Mouse (Mus musculus) spleen, postnatal 10 days (tissue): Measurements from ENCODE around the gene Olfr211.
"Not testable (repeated sequence)": the region's sequence is repeated elsewhere in the genome, so short reads cannot be mapped to it uniquely, and the experiment has no call there.

Source experiments
- DNase-seq, 2 experiments: peaks; one replicate each; pipeline ENCODE4 v3.0.0; 2021 to 2022; ENCODE audit warnings: low spot score in 2 of 2

Gene Olfr211

DNA sequence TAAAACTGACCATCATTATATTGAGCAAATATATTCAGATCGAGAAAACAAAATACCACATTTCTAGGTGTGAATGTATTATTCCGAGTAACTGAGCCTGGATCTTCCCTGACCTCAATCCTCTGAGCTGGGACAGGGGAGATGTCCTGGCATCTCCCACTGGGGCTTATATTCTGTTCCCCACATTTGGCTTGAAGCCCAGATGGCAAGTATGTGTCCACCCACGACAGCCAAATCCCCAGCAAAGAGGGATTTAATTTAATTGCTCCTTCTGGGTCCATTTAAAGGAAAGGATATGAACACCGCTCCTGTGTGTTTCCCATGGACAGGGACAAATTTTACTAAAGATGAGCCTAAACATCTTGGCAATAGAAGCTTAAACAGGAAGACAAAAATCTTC, at the start of gene Olfr211:
Gene Olfr211 (plus strand): TSS at position 301 of the 400 bp plus-strand sequence.
- DNase-seq: no peak

DNA sequence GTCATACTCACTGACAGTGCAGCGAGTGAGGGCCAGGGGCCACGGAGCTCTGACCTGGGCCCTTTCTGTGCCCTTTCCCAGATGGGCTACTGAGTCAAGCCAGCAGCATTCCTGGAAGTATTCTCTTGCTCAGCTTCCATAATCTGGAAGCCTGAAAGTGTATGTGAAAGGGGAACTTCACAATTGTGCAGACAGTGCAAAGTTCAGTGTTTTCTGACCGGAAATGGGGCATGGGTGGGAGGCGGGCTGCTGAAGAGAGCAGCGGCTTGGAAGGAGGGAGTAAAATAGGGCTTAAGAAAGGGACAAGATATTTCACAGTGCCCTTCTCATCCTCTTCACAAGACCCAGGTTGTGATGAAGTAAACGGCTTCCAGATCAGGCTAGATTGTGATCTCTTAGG, 49.4 kb upstream of the Olfr211 start:
- DNase-seq: no peak

DNA sequence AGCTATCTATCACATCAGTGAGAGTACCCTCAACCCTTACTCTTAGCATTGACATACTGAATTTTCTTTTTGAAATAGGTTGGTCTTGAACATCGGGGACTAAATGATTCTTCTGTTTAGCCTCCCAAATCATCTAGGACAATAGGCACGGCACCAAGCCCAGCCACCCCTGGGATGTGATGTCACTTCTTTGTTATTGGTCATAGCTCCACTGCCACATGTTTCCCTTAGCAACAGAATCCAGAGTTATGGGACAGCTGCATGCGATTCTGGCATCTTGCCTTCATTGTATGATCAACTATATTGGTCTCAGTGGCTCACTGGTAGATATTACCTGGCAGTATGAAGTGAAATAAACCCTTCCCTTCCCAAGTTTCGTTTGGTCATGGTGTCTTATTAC, 48.4 kb upstream of the Olfr211 start:
- DNase-seq: no peak

DNA sequence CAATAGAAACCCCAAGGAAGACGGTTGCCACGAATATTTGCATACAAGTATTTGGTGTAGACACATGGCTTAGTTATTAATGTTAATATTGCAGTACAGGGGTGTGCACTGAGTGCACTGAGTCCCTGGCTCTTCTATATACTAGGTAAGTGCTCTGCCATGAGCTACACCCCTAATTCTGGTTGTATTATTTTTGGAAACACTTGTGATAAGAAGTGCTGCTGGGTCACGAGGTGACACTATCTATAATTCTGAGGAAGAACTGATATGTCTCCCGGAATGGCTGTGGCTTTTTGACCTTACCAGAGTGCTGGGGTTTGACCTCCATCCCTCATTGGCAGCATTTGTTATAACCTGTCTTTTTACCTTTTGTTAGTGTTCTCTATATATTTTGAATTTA, 48.0 kb upstream of the Olfr211 start:
- no peak for DNase-seq

DNA sequence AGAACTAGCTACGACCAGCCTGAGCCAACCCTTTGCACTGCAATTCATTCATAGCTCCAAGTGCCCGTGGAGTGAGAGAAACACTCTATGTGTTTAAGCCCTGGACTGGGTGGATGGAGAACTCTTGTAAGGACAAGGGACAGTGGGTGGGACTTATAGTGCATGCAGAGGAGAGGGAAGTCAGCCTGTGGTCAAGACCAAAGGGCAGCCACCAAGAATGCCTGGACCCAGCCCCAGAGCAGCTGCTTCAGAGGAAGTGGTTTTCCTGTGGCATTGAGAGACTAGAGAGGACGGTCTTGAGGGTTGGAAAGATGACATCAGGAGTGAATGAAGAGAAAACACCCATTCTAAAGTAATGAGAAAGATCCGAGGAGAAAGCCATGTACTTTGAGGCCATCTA, 33.1 kb upstream of the Olfr211 start:
- DNase-seq: no peak

DNA sequence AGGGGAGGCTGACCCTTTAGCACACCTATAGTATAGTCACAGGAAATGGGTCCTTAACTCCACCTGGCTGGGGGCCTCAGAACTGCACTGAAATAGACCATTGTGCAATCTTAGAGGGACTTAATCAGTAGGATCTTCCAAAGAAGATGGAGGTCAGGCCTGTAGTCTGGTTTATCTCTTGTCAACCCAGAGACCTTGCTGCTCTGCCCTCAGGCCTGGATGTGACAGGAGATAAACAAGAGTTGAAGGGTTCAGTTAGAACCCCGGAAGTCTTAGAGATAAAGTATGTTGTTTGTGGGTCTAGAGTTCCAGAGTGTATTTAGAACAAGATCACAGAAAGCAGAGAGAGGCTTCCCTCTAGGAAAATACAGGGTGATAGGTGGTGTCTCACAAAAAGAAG, 32.4 kb upstream of the Olfr211 start:
- no peak for DNase-seq

DNA sequence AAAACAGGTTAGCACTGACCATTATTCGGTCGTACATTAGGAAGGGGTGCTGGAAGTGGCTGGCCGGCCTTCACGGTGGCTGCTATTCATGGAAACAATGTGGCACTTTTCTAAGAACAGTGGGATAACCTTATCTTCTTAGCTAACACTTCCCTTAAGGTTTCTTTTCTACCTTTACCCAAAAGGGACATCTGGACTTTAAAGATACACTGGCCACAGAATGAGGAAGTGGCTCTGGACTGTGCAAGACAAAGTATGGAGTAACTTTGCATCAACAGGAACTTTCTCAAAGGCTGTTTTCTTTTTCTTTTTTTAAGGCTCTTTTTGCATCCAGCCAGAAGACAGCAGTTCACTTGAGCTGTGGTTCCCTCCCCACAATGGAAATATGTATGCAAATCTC, 30.2 kb upstream of the Olfr211 start:
- DNase-seq: no peak

DNA sequence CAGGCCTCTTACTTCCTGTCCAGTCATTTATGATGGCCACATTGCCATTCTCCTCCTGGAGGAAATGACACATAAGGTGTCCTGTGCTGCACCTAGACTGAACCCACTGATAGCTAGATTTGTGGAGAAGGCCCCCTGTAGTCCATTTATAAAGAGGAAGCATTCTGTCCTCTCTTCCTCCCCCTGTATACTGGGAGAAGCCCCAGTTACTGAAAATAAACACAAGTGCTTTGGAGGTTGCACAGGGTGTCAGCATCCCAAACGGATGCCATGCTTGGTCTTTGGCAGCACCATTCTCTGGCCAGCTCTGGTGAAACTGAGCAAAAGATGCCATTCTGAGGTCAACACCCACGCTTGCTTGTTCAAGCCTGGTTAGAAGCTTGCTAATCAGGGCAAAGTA, 29.7 kb upstream of the Olfr211 start:
- DNase-seq: no peak

DNA sequence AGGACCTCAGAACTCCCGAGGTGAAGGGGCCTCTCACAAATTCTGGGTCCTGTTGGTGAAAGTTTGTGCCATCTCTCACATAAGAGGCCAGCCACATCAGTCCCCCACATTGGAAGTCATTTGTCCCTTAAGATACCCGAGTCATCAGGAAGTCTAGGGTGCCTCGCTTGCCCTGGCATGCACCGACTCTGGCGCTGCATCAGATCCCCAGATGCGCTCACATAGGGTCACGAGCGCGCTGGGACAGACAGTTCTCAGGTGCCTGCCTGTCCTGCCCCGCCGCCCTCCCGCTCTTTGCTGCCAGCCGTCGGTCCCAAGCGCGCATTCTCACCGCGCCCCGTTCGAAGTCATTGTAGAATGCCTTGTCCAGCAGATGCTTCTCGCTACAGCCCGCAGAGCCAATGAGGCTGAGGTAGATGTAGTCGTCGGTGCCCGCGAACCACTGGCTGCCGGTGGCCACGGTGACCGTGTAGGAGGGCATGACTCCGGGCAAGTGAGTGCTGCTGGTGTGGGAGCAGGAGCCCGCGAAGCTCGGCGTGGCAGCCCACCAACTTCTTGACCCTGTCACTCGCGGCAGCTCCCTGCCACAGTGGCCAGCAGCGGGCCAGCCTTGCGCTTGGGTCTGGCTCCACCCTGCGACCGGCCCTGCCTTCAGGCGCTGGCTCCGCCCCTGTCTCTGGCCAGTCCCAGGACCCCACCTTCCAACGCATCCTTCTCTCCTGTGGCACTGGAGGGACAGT, 28.2 kb upstream of the Olfr211 start, which contains the start of gene Alox5:
Gene Alox5 (minus strand): TSS at position 635 of the 740 bp plus-strand sequence.
- peak in 1 of 2 experiments; percentile 34 for DNase-seq

DNA sequence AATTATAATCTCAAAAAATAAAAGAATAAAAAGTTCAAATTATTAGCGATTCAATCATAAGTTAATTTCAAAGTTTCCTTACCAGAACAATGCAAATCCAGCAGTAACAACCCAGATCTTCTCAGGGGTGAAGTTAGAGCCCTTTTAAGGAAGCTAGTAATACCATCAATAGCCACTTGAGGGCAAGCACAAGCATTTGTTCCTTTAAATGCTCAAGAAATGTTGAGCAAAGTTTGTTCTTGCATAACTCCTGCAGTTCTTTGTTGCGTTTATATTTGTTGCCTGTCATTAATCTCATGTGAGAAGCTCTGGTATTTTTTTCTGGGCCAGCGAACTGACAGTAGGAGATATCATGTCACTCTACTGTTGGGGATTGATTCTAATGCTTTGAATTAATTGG, 20.8 kb upstream of the Olfr211 start:
- no peak for DNase-seq

DNA sequence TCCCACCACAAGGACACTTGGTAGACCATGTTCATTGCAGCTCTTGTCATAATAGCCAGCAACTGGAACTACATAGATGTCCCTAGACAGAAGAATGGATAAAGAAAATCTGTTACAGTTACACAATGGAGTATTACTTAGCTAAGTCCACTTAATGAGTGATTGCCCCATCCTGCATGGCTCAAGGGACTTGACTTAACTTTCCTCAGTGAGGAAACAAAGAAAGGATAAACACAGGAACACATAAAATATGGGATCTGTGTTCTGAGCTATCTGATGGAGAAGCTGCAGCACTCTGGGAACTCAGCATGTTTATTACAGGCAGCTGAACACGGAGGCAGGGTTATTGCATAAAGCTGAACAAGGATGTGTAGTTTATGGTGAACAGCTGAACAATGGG, 3.8 kb upstream of the Olfr211 start:
- DNase-seq: no peak

DNA sequence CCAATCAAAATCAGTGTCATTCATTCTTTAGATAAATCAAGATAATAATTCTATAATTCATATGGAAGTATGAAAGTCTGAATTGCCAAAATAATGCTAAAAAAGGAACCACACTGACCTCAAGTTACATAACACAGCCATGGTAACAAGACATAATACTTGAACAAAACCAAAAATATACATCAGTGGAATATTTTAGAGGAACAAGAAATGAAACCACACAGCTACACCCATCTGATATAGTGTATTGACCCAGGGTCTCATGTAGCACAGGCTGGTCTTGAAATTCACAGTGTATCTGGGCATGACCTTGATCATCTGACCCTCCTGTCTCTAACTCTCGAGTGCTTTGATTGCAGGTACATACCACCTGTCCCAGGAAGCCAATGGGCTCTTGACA, 2.1 kb upstream of the Olfr211 start:
- no peak for DNase-seq

DNA sequence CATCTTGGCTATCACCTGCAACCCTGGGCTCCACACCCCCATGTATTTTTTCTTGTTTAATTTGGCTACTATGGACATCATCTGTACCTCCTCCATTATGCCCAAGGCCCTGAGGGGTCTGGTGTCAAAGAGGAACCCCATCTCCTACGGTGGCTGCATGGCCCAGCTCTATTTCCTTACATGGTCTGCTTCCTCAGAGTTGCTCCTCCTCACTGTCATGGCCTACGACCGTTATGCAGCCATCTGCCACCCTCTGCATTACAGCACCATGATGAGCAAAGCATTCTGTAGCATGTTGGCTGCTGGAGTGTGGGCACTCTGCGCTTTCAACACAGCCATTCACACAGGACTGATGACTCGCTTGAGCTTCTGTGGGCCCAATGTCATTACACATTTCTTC, 4.9 kb downstream of the Olfr211 start:
- DNase-seq: no peak

DNA sequence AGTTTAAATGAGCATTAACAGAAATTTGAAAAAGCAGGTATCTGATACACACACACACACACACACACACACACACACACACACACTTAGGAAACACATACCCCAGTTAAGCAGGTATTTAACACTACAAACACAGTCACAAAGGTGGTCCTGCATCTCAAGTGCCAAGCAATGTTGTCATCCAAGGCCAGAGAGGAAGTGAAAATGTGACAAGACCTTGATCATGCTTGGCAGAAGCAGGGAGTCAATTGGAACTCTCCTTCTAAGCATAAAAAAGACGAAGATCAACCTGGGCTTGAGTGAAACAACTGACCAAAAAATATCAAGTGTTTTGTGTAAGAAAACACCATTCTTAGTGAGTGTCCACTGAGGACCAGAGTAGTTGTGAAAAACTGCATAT, 7.1 kb downstream of the Olfr211 start:
- DNase-seq: no peak

DNA sequence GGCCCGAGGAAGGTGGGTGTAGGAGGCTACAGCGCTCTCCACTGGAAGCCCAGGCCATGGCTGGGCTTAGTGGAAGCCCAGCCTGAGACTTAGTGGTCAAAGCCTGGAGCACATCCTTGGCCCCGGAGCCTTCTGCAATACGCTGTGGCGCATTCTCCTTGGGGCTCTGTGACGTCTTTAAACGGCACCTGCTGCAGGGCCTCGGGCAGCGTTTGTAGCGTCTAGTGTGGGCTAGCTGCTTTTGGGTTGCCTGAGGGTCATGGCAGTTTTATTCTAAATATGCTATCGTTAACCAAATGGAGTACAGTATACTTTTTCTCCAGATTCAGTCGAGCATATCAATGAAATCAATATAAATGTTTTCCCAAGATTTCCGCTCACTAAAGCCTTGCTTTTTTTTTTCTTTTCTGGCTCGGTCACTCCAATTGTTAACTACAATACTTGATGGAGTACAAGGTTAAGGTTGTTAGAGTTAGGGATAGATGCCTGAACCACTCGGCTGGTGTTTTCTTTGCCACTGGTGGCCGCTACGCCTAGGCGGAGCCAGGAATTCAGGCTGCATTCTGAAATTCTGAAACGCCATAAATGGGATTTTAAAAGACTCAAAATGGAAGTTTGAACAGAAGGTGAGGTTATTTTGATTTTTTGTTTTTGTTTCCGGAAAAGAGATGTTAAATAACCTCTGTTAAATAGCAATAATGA, 17.6 kb downstream of the Olfr211 start, which contains the start of gene Olfr212:
Gene Olfr212 (plus strand): TSS at position 215 of the 702 bp plus-strand sequence.
- not testable (repeated sequence) for DNase-seq

DNA sequence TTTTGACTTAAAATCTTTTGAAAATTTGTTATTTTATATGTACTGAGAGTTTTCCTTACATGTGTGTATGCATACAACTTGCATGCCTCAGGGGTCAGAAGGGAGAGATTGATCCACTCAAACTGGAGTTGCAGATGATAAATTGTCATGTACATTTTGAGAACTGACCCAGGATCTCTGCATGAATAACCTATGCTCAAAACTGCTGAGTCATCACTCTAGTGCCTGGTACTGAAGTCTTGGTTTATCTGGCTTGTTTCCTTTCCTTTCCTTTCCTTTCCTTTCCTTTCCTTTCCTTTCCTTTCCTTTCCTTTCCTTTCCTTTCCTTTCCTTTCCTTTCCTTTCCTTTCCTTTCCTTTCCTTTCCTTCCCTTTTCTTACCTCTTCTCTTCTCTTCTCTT, 25.9 kb downstream of the Olfr211 start:
- no peak for DNase-seq

DNA sequence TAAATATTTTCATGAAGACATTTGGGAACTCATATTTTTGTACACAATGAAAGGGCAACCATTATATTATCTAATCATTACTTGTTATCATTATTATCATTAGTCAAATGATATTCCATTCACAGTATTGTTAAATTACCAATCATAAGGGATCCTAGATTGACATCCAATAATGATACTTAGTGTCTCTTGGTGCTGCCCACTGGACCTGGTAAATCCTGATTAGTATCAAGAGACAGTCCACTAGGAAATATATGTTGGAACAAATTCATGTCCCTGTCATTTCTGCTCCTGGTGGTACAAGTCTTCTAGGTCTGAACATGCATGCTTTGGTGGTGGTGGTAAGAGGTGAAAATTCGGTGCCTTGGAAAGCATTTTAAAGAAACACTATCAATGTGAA, 49.3 kb downstream of the Olfr211 start, which contains the start of gene Olfr213:
Gene Olfr213 (plus strand): TSS at position 301 of the 400 bp plus-strand sequence.
- no peak for DNase-seq

DNA sequence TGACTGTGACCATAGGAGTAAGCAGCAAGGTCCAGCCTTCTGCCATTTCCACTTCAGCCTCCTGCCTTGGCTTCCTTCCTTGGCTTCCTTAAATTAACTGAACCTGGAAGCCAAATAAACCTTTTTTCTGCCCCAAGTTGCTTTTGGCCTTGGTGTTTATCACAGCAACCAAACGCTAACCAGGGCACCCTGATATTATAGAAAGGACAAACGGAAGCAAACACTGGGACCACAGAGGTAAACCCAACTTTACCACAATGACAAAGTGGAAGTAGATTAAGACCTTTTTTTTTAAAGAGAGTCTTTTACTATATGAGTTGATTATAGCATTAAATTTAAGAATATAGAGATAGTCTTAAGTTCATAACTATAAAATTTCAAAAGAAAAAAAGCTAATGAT, 53.6 kb downstream of the Olfr211 start:
- DNase-seq: no peak
